Mouse (Mus musculus): ENCODE measurements around the gene Aven.

Aven gene

GRCm38 (mm10) chr2:112490483-112491196 lies 2.1 kb upstream of the Aven start:
- DNase-seq (ENCODE audit: low spot score in 2 of 2): no peak

DNA sequence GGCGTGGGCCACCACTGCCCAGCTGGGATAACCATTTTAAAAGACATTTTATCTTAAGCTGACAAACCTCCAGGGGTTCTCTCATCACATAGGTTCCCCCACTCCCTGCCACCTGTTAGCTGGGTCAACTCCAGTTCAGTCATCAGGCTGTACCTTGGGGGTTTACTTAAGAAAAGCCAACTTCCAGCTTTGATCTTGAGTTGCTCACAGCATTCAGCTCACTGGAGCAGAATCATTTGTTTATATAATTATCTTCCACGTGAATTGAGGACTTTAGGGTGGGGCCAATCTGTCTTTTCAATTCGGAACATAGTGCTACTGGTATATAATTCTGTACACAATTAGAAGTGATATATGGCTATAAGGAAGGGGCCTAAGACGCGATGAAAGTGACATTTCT lies 1.1 kb upstream of the Aven start:
- DNase-seq (ENCODE audit: low spot score in 2 of 2): no peak

DNA sequence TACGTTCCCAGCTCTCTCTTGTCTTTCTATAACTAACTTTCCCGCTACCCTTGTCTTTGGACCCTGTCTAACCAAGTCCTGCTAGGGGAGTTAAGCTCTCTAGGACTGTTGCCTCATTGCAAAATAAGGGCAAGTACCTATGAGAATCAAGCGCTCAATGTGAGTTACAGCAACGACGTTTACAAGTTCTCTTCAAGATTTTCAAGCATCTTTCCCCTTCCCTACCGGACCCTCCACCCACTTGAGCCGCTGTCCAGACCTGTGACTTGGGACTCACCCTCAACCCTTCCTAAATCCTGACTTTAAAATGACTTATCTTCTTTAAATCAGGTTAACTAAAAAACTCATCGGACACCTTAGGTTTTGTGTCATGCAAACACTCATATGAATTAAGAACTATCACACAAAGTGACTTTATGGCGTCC lies 321 bp upstream of the Aven start:
- no peak for DNase-seq (ENCODE audit: low spot score in 2 of 2)

DNA sequence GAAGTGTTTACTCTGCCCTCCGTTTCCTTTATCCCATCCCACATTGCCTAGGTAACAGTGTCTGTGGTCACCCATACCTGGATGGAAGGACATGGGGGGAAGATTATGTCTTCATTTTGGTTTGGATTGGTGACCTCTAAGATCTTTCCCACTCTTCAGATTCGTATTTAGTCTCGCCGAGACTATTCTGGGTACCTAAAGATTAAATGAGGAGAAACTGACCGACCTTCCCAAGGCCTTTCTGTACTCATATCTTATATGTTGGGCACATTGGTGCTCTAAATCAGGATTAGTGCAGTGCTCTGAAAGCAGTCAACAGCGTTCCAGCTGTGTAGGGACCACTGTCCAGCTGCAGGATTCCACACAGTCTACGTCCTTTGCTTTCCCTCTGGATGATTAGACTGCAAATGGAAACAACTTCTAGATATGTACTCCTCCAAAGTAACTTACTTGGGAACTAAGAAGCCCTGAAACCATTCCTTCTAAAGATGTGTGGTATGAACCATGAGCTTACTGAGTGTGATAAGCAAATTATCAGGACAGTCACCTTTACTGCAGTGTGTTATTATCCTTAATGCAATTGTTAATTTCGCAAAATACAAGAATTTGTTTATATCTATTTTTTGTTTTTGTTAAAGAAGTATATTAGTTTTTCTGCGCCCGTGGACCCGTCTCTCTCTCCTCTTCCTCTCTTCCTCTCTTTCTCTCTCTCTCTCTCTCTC lies 936 bp downstream of the Aven start:
- DNase-seq (ENCODE audit: low spot score in 2 of 2): no peak

- no peak for DNase-seq (ENCODE audit: low spot score in 2 of 2)
Observed at GRCm38 (mm10) chr2:112497851-112498250, 5.1 kb downstream of the Aven start.

GRCm38 (mm10) chr2:112501209-112501608 lies 8.4 kb downstream of the Aven start:
- DNase-seq (ENCODE audit: low spot score in 2 of 2): peak; percentile 66 to 71

DNA sequence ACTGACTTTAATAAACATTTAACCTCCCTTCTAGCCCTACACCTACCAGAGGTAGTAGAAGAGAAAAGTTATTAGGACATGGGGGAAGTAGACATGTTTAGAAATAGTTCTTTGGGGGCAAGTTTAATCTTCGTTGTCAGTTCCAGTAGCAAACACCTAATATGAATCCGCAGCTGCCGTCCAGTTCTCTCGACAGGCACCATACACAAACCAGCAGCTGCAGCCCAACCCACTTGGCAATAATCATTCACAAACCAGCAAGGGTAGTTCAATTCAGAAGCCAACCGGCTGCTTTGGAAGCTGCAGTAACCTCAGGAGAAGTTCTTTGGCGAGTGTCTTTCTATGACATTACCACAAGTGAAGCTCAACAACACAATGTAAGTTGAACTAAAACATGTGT lies 11.2 kb downstream of the Aven start:
- DNase-seq (ENCODE audit: low spot score in 2 of 2): no peak

DNA sequence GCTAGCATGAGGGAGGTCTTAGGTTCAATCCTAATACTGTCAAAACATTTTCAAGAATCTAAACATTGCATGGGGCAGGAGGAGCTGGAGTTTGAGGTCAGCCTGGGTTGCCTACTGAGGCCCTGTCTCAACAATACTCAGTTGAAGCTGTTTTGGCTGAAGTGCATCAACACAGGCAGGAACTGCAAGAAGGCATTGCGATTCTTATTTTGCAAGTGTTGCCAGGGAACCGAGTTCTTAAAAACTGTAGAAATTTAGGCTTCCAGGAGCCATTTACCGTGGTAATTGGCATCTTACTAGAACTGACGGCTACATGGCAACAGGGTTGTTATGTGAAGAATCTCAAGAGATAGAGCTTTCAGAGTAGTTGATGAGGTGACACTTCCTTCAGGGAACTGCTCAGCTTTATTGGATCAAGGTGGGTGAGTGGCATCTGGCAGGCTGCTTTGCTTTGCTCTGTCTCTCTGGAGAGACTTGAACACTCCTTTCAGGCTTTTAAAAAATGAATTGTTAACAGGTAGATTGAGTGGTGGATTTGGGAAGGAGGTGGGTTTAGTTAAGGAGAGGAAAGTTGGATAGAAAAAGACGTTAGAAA lies 14.2 kb downstream of the Aven start:
- DNase-seq (ENCODE audit: low spot score in 2 of 2): no peak

DNA sequence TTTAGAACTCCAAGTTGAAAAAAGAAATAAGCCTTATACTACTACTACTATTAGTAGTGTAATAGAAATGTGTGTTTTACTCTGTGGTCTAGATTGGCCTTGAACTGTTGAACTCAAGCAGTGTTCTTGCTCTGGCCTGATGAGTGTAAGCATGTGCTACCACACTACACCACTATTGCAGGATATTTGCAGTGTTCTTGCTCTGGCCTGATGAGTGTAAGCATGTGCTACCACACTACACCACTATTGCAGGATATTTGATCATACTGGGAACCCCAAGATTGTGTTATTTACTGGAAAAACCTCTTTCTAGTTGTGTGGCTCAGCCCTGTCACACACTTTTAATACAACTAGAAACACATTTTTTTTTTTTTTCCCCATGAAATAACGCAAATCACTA lies 14.7 kb downstream of the Aven start:
- DNase-seq (ENCODE audit: low spot score in 2 of 2): no peak

DNA sequence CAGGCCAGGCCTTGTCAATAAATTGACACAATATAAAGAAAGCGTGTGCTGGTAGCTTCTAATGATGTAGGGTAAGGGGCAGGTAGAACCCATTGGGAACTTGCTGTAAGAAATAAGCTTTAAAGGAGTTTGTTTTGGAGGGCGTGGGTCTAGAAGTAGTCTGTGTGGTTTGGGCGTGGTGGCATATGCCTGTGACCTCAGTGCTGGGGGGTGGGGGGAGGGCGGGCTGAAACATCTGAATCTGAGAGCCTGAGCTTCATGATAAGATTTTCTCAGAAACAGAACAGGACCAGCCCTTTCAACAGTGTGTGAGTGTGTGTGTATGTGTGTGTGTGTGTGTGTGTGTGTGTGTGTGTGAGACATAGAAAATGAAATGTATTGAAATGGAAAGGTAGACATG lies 17.4 kb downstream of the Aven start:
- DNase-seq (ENCODE audit: low spot score in 2 of 2): no peak

- no peak for DNase-seq (ENCODE audit: low spot score in 2 of 2)
Observed at GRCm38 (mm10) chr2:112513036-112513435, 20.3 kb downstream of the Aven start.

DNA sequence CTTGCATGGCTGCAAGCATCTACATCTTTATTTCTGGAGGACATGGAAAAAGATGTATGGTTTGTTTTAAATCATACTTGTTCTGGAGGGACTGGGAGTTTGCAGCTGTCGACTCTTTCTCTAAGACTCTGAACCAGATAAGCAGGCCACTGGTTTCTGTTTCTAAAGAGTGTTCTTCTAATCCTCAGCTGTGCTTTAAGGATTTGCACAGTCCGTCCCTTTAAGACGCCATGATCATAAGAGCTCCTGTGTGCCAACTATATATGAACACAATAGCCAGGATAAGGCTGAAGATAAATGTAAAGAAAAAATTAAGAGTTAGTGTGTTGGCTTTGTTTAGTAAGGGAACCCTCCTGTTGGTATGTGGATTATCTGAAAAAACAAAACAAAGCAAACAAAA lies 24.0 kb downstream of the Aven start:
- no peak for DNase-seq (ENCODE audit: low spot score in 2 of 2)

DNA sequence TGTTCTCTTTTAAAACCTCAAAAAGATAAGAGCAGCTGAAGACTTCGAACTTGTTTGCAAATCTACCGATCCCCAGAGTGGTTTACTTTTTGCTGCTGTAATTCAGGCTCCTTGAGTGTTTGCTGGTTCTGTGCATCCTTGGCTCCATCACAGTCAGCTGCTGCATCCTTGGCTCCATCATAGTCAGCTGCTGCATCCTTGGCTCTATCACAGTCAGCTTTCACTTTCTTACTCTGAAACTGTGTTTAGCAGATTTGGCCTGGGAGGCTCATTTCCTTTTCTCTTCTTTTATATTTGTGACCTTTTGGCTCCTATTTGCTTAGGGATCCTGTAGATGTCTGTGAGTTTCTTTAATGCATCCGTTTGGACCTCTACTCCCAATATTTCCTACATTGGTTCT lies 24.5 kb downstream of the Aven start:
- DNase-seq (ENCODE audit: low spot score in 2 of 2): no peak

GRCm38 (mm10) chr2:112518541-112518940 lies 25.8 kb downstream of the Aven start:
- no peak for DNase-seq (ENCODE audit: low spot score in 2 of 2)

DNA sequence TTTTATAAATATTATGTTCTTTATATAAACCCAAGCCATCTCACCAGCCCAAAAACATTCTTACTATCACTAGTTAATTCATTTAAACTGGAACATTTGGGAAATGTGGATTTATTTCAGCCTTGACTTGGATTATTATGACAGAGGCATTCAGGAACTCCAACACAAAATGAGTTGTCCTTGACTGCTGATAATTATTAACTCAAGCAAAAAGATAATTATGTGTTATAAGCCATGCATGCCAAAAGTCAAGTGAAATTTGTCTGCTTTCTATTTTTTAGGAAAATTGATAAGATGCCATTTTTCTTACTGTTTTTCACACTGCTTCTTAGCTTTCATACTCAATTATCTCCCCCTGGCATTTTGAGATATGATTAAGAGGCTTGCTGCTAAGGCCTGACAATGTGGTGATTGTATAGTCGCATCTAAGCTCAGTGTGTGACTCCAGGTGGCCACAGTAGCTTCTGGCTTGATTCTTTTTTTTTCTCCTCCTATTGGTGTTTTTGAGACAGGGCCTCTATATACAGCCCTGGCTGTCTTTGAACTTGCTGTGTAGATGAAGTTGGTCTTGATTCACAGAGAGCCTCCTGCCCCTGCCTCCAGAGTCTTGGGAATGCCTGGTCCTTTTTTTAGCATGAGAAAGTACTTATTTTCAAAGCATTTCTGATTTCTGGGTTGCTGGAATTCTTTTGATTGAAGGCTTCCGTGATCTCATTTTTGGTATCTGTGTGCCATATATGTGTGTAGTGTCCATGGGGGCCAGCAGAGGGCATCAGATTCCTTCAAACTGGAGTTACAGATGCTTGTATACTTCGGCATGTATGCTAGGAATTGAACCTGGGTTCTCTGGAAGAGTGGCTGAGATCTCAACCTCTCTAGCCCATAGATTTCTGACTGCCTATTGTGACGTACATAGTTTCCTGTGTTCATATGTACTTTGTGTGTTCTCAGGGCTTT lies 28.0 kb downstream of the Aven start:
- DNase-seq (ENCODE audit: low spot score in 2 of 2): no peak

DNA sequence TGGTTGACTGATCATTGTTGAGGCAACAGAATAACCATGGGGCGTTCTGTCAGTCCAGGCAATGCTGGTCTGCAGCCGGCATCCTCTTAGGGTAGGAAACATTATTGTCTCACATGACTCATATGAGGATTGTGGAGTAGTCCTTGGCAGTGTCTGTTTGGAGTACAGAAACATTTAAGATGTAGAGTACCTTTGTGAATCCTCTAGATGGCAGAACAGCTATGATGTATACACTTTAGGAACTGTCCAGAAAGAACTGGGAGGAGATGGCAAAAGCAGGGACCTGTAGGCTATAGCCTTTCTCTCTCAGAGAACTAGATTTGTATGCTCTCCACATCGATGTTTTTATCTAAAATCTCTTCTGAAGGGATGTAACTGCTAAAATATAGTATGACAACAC lies 34.2 kb downstream of the Aven start:
- DNase-seq (ENCODE audit: low spot score in 2 of 2): no peak

- no peak for DNase-seq (ENCODE audit: low spot score in 2 of 2)
Observed at GRCm38 (mm10) chr2:112532812-112533496, 40.2 kb downstream of the Aven start.

GRCm38 (mm10) chr2:112534677-112535222 lies 42.0 kb downstream of the Aven start:
- DNase-seq (ENCODE audit: low spot score in 2 of 2): no peak

DNA sequence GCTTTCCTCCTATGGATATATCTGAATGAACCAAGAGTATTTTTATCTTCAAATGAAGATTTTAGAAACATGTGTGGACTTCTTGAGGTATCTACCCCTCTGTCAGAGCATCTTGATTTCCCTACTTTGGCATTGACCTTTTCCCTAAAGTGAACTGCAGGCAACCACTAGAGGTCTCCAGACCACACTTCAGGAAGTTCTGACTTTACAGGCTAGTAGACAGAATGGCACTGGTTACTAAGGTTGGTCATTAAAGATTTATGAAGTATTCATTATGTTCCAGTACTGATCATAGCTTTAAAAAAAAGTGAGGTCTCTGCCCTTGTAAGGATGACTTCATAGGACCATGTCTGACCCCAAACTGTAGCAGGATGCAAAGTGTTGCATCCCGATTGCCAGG lies 46.0 kb downstream of the Aven start:
- DNase-seq (ENCODE audit: low spot score in 2 of 2): no peak

DNA sequence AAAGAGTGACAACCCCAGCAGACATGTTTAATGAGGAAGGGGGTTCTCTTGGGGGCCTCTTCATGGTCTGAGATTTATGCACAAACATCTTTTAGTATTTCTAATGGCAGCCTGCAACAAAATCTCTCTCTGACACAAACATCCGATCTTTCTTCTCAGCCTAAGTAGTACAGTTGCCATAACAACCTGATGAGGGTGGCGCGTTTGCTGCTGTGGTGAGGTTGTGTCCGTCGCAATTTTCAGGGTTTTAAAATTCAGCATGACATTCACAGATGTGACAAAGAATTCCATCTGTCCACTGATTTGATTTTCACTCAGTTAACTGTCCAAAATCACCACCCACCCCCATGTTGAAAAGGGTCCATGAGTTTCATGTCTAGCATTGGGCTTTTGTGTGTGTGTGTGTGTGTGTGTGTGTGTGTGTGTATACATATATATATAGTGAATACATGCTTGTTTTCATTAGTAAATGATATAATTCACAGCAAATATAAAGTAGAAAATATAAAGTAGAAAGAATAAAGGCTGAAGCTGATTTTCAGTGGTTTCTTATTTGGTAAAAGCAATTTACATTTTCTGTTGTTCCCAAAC lies 49.0 kb downstream of the Aven start:
- no peak for DNase-seq (ENCODE audit: low spot score in 2 of 2)

DNA sequence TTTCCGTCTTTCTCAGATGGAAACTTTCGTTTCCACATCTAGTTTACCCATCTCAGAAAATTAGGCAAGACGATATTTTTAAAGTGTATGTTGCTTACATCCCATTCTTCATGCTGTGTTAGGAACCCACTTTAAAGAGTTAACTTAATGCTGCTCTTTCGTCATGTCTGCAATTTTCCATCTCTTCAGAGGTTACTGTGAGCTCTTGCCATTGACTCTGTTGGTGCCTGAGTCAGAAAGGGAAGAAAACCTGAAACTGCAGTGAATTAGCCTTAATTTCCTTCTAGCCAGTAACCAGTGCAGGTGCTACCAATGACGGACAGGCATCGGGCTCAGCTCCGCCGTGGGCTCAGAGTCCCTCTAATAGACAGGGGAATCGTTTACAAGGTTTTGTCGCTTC lies 63.8 kb downstream of the Aven start:
- no peak for DNase-seq (ENCODE audit: low spot score in 2 of 2)

Data from urinary bladder, postnatal 4 days (tissue).